Mouse (Mus musculus) frontal cortex, adult (tissue): ENCODE data around the gene Nprl3.
"Not testable (repeated sequence)": the region's sequence is repeated elsewhere in the genome, so short reads cannot be mapped to it uniquely, and the experiment has no call there.

Experiments used
- ATAC-seq: cut with Nextera tagmentation; 2 replicates; pipeline ENCODE4 v1.9.2; 2017; ENCODE audit warnings: mild to moderate bottlenecking, moderate library complexity, mixed read lengths; ENCODE audit not compliant: low TSS enrichment

Gene Nprl3

GRCm38 (mm10) chr11:32225222-32226104 is 42.0 kb downstream of the Nprl3 start:
- ATAC-seq = no peak

- no peak for ATAC-seq
Observed at GRCm38 (mm10) chr11:32224468-32225139, 42.9 kb downstream of the Nprl3 start.

GRCm38 (mm10) chr11:32223297-32223967 is 44.1 kb downstream of the Nprl3 start:
- ATAC-seq = no peak

- no peak for ATAC-seq
Observed at GRCm38 (mm10) chr11:32222570-32223194, 44.8 kb downstream of the Nprl3 start.

GRCm38 (mm10) chr11:32221951-32222409 is 45.5 kb downstream of the Nprl3 start, which contains the start of gene Rhbdf1:
Gene Rhbdf1 (minus strand): TSS chr11:32222300.
- ATAC-seq = no peak

GRCm38 (mm10) chr11:32221225-32221950 is 46.1 kb downstream of the Nprl3 start:
- ATAC-seq = no peak

GRCm38 (mm10) chr11:32220607-32221224 is 46.8 kb downstream of the Nprl3 start:
- ATAC-seq = no peak

- ATAC-seq = 0 out of 2 replicates have a peak, but pooled peaks have one; percentile 11
Observed at GRCm38 (mm10) chr11:32219287-32219686, 48.2 kb downstream of the Nprl3 start.

- no peak for ATAC-seq
Observed at GRCm38 (mm10) chr11:32218501-32219050, 48.9 kb downstream of the Nprl3 start.

GRCm38 (mm10) chr11:32216851-32217250 is 50.7 kb downstream of the Nprl3 start:
- ATAC-seq = peak; percentile 48

- ATAC-seq = no peak
Observed at GRCm38 (mm10) chr11:32215372-32216162, 51.9 kb downstream of the Nprl3 start.

GRCm38 (mm10) chr11:32210623-32211022 is 56.9 kb downstream of the Nprl3 start:
- no peak for ATAC-seq

GRCm38 (mm10) chr11:32205058-32205873 is 62.2 kb downstream of the Nprl3 start, which contains the start of gene Snrnp25:
Gene Snrnp25 (plus strand): TSS chr11:32205415.
- ATAC-seq = peak; percentile 100

- ATAC-seq = no peak
Observed at GRCm38 (mm10) chr11:32201922-32202685, 65.4 kb downstream of the Nprl3 start.

GRCm38 (mm10) chr11:32200992-32201391 is 66.5 kb downstream of the Nprl3 start:
- ATAC-seq = not testable (repeated sequence)

- no peak for ATAC-seq
Observed at GRCm38 (mm10) chr11:32200075-32200601, 67.4 kb downstream of the Nprl3 start, which contains the start of gene Il9r. Gene Il9r (minus strand): TSS chr11:32200279.

- no peak for ATAC-seq
Observed at GRCm38 (mm10) chr11:32199230-32199629, 68.3 kb downstream of the Nprl3 start.
